Mouse (Mus musculus) urinary bladder, adult 2 months (tissue): ENCODE measurements around the gene Cct8. TPM values are rescaled to one million over a fixed set of nuclear protein-coding genes. Genes with fewer than 3 reads are reported as not detected.
A peak's percentile ranks its signal among the peaks of the same experiment; 100 is the strongest.

Experiments used
- DNase-seq: peaks from one replicate; pipeline ENCODE4 v3.0.0; 2022; ENCODE audit warnings: low spot score
- polyA plus RNA-seq: library from polyadenylated mRNA; depleted of rRNA; stranded (reverse); fragments of >200 nt; gene quantifications from 2 replicates; pipeline ENCODE4 v1.2.3, GENCODE M21; 2012; rRNA removed

The Cct8 gene
- polyA plus RNA-seq, 1 experiment, result 127 TPM

GRCm38 (mm10) chr16:87445528-87445927, 50.1 kb downstream of the Cct8 start:
- DNase-seq, result no peak

- no peak for DNase-seq
Observed at GRCm38 (mm10) chr16:87445110-87445509, 50.6 kb downstream of the Cct8 start.

GRCm38 (mm10) chr16:87444071-87444470, 51.6 kb downstream of the Cct8 start:
- no peak for DNase-seq

DNA sequence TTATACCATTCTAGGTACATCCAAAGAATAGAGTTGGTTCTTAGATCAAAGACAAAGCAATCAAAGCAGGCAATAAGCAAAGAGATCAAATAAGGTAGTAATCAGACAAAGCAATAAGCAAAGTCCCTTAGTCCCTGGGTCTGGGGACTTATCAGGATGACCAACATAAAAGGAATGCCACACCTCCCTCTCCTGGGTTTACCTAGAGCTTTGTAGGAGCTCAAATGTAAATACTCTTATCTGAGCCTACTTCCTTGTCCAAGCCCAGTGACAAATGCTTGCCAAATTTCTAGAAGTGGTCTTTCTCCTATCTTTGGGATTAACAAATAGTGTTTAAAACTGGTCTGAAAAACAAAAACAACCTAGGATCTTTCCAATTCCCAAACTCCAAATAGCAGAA, 52.4 kb downstream of the Cct8 start:
- no peak for DNase-seq

- DNase-seq, result no peak
Observed at GRCm38 (mm10) chr16:87442291-87442690, 53.4 kb downstream of the Cct8 start.

- no peak for DNase-seq
Observed at GRCm38 (mm10) chr16:87441089-87441488, 54.6 kb downstream of the Cct8 start.

DNA sequence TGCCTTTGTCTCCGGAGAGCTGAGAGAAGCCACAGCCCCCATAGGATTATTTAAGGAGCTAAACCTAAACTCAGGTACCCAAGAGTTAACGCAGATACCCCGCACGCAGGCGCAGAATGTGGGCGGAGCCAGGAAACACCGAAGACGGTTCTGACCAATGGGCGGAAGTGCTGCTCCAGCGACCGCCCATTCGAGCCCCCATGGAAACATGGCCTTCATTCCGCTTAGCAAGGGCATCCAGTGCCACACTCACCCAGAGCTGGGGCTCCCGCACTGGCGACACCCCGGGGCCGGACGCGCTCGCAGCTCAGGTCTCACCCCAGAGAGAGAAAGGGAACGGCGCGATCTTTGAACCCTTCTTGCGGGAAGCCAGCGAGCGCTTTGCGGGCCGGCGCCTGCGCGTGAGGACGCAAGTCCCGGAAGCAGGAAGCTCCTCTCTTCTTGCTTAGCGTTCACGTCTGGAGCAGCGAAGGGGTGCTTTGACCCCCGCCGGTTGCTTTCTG, 55.4 kb downstream of the Cct8 start, which contains the start of gene Rwdd2b:
Rwdd2b (minus strand) TSS at position 390 of the 503 bp plus-strand sequence.
- peak; percentile 91 for DNase-seq

- no peak for DNase-seq
Observed at GRCm38 (mm10) chr16:87438697-87439096, 57.0 kb downstream of the Cct8 start.

DNA sequence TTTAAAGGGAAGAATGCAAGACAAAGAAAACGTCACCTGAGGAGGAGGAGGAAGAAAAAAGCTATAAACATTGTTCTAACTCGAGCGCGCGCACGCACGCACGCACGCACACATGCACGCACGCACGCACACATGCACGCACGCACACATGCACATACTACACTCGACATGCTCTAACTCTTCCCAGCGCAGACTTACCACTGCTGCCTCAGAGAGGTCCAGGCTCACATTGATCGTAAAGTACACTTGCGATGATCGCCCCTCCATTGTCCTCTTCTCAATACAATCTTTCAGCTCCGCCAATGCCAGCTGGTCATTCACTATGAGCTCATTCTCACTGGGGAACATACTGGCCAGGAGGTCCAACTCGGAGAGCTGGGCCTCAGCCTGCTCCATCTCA, 58.6 kb downstream of the Cct8 start:
- no peak for DNase-seq

DNA sequence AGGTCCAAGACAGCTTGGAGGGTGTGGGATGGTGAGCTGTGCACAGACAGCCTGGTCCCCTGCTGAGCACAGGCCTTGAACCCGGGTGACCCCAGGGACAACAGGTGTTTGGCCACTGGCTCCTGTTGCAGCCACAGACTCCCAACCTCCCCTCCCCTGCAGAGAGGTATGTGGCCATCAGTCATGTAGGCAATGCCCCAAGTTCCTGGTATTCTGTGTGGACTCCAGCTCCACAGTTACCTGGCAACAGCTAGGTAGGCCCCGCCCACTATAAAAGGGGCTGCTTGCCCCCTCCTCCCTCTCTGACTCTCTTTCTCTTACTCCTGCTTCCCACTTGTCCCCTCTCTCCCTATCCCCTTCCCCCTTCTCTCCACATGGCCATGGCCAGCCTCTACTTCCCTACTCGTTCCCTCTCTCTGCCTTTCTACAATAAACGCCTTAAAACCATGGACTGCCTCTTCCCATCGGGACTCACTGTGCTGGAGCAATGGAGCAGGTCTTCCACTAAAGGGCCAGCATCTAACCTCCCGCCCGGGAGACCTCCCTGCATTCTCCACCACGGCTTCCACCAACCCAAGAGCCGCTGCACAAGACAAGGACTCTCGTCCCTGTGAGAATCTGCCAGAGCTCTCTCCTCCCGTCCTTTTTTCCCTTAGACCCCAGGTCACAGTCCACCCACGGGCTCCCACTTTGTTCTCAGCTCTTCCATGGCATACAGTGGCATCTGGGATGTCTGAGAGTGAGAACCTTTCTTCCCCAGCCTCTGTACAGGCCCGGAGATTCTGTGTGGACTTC, 60.1 kb downstream of the Cct8 start:
- DNase-seq, result no peak

- no peak for DNase-seq
Observed at GRCm38 (mm10) chr16:87434946-87435345, 60.7 kb downstream of the Cct8 start.

DNA sequence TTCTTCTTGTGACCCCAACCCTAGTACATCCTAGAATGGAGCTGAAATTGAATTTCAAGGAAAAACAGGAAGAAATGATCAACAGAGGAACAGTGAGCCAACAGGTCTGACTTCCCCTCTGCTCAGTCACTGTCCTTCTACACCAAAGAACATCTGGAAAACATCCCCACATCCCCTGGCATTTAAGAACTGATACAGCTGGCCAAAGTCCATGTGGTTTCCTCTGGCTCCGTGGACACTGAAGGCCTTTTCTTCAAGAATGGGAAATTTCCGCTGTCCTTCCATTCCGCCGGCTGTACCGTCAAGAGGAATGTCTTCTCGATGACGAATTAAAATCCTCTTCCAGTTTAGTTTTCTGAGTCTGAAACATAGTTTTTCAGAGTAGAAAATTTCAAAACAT, 61.4 kb downstream of the Cct8 start:
- no peak for DNase-seq

Other genes starting within 250 kb of the Cct8 start
- gene N6amt1, start 141.7 kb downstream of the Cct8 start, polyA plus RNA-seq, result 23.4 and 27.6 TPM in 2 replicates
- gene Ltn1, start 63.3 kb downstream of the Cct8 start, polyA plus RNA-seq, result 11.4 and 11.7 TPM in 2 replicates
- gene Rwdd2b, start 55.3 kb downstream of the Cct8 start, polyA plus RNA-seq, result 4.4 and 4.6 TPM in 2 replicates
- 39.5 and 47.9 TPM in 2 replicates for gene Usp16, start 41.2 kb downstream of the Cct8 start, polyA plus RNA-seq
- gene Map3k7cl, start 57.5 kb upstream of the Cct8 start, polyA plus RNA-seq, result 2.8 TPM in 2 replicates
- gene Bach1, start 203.1 kb upstream of the Cct8 start, polyA plus RNA-seq, result 6.8 and 8.9 TPM in 2 replicates